Mouse (Mus musculus): ENCODE data around the gene Mettl26.

DNA sequence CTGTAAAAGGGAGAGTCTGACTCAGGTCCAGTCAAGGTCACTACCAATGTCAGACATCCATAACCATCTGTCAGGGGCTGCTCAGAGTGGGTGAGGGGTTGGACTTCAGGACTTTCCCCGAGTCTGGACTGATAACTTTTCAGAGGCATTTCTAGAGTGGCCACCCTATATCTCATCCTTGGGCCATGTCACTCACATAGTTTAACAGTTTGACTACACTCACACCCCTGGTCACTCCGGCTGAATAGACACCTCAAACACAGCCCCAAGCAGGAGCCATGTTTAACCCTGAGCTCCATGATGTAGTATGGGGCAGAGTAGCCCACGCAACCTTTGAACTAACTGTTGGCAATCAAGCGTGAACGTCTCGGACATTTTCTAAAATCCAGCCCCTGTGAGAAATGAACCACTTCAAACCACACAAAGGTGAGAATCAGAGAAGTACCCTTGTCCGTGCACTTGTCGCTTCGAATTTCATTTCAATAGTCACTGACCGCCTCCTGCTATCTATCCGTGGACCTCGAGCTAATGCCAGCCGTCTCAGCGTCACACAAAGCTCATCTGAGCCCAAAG lies 640 bp upstream of the Mettl26 start:
- TF ChIP-seq CTCF (IDR thresholded peaks at IDR 0.05; ENCODE audit: low read depth, low read length) (no peak), POLR2A (IDR thresholded peaks at IDR 0.05; ENCODE audit: borderline replicate concordance, low read depth, low read length) (no peak)
